Mouse (Mus musculus): ENCODE data around the gene Gli3.

Gene Gli3

DNA sequence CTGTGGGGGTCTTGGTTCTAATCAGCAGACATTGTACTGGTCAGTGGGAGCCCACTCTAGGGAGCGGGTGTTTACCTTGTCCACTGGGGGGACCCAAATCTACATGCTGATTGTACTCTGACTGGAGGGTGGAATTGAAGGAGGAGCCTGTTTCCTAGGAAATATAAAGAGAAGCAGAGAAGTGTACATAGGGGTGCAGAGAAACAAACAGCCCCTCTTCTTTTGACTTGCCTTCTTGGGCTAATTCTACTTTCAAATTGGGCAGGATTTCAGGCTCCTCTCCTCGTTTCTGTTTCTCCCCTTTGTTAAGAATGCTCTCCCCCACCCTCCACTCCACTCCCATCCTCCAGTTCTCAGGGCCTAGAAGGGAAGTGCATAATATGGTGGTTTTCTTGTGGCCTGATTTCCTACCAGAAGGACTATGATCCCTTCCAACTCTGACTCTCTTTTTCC is 93.6 kb downstream of the Gli3 start:
- no peak for DNase-seq (ENCODE audit: low read depth)

DNA sequence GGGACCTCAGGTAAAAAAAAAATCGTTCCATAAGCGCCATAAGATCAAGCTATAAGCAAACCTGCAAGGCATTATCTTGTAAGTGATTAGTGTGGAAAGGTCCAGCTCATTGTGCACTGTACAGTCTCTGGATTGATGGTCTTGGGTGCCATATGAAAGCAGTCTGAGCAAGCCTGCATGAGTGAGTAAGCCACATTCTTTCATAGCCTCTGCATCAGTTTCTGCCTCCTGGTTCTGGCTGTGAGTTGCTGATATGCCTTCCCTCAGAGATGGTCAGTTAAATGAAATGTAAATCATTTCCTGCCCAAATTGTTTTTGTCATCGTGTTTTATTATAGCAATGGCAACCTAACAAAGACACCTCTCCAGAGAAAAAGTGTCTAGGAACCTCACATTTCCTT is 98.4 kb downstream of the Gli3 start:
- DNase-seq (ENCODE audit: low read depth): no peak

DNA sequence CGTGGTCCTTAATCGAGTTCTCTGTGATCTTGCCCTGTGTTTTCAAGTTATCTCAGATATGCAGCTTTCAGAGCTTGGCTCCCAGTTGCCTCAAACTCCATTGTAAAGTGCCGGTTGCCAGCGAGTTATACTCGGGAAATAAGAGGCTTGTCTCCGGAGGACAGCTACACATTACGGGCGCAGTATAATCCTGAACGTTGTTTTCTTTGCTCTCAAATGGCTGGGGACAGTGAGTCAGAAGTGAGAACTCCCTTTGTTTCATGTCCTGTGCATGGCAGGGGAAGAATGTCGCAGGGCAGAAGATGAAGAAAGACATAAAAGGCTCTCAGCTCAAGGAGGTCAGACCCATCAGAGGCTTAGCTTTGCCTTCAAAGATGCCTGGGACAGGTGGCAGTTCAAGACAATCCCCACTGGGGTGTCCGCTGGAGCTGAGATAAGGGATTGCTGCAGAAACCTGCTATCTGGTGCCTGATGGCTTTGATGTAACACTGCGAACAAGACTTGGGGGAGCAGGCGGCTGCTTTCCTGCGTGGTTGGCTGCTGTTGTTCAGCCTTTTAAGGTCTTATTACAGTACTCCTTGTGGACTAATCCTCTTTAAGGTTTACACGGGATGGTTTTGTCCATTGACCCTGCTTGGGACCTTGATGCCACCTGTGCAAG is 108.0 kb downstream of the Gli3 start:
- DNase-seq (ENCODE audit: low read depth): no peak

DNA sequence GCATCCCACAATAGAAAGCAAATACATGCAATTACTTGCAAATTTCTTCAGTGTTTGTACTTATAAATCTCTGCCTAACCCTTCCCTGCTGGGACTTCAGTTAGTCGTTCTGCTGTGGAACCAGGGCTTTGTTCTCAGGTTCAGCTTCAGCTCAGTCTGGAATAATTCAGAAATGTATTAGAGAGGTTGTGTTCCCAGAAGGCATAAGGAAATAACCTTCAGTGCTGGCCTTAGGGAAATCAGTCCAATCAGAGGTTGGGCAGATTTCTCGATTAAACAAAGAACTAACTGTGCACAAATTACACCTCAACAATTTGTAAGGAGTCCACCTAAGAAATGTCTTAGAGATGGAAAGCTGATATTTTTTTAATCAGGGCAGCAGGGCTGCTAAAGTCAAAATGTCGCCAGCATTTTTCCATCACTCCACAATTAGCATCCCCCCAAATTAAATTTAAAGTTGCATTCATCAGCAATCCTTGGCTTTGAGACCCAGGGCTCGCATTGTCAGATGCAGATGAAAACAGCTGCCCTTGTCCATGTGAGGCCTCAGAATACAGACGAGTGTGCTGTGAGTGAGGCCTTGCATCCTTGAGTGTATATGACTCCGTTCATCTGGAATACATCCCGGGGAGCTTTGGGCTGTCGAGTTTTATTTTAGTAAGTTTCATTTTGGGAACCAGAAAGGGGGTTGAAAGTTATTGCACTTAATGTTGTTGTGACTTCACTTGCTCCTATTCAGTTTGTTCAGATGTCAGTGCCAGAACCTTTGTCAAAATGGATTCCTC is 114.3 kb downstream of the Gli3 start:
- no peak for DNase-seq (ENCODE audit: low read depth)

DNA sequence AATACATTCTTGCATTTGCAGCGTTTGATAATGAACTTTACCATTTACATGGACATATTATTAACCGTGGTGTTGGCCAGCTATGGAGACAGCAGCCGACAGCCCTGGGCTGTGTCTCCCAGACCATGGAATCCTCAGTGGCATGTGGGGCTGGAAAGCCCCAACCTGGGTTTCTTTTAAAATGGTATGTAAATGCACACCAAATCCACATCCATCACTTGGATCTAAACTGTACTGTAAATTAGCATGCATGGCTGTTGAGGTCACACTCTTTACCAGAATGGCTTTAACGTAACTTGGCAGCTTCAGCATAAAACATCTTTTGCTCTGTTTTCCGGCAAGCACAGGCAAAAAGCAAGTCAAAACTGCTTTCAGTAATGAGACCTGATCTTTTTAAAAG is 117.4 kb downstream of the Gli3 start:
- DNase-seq (ENCODE audit: low read depth): no peak

DNA sequence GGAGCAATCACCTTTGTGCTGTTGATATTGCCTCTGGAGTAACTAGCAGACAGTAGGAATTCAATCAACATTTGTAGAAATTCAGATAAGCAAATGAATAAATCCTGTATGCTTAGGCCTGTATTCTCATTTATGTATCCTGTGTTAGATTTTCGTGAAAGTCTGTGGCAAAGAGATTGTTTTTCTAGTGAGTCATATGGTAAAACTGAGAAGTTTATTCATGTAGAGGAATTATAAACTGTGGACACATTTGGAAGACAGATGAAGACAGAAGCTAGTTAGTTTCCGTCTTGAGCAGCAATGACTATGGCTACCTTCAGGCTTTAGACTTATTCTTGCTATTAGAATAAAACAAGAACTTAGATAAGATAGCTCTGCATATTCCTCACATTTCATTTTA is 122.9 kb downstream of the Gli3 start:
- peak; percentile 26 for DNase-seq (ENCODE audit: low read depth)

DNA sequence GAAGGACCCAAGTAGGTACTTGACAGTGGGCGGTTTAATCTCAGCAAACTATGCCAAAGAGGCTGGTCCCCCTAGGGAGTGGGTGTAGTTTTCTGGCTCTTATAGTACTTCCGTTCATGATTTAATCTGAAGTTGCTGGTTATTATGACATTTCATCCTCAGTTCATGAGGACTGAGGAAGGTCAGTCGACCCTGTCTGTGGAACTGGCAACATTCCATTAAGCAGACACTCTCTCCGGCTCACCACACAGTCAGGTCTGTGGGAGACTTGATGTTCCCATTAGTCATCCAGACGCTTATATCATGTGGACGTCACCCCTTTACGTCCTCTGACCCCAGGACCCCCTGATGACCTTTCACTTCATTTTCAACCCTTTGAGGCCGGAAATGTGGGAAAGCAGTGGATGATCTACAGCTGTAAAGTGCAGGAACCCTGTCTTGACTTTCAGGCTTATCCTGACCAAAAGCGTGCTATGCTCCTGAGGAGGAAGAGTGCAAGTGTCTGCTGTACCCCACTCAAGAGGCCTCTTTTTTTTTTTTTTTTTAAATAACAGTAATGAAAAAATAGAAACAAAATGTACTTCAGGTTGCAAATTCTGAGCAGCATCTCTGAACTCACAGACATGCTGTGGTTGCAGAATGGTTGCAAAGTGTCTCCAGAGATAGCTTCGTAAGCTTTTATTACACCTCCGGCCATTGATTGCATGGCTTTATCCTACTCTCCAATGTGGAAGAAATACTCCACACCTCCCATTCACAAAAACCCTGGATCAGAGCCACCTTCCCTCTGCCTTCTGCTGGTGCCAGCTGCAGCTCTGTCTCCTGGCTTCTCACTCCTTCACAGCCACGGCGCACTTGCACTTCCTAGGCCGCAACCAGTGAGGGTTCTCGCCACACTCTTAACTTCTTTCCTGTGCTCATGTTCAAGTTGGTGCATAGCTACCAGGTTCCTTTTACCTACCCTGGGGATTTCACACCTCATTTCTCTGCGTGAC is 125.5 kb downstream of the Gli3 start:
- DNase-seq (ENCODE audit: low read depth): no peak

DNA sequence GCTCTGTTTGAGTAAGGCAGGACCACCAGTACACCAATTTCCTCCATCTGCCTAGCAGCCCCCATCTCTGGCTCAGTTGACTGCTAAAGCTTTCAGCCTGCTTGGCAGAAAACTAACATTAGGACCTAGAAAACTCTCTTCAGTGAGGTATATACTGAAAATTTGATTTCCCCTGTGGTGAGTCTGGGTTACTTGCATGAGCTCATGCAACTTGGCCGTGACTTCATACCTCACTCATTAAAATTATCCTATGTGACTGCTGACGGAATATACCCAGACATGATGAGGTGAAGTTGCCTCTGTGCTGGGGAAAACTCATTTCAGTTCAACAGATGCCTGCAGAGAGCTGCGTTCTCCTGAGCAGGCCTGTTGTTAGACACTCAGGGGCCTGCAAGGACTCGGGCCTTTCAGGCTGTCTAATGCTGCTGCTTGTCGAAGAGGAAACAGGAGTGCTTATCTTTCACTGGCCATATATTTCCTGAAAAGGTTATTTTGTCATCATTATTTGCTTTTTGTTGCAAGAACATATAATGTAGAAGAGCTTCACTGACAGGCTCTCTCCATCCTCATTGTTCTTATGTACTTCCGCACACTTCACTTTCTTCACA is 127.4 kb downstream of the Gli3 start:
- DNase-seq (ENCODE audit: low read depth): no peak

DNA sequence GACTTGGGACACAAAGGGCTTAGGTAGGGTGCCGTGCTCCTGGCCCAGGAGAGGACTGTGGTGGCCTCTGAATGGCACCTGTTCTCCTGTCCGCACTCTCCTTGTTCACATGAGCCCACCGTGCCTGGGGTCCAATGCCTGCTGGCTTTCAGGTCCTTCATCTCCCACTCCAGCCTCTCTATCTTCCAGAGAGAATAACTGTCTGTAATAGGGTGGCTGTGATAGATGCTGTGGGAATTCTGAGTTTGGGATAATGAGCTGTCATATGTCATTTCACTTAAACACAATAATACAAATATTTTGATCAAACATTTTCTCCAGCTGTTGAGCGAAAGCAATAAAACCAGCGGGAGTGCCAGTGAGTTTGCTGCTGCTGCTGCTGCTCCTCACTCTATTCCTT is 133.6 kb downstream of the Gli3 start:
- DNase-seq (ENCODE audit: low read depth): no peak

DNA sequence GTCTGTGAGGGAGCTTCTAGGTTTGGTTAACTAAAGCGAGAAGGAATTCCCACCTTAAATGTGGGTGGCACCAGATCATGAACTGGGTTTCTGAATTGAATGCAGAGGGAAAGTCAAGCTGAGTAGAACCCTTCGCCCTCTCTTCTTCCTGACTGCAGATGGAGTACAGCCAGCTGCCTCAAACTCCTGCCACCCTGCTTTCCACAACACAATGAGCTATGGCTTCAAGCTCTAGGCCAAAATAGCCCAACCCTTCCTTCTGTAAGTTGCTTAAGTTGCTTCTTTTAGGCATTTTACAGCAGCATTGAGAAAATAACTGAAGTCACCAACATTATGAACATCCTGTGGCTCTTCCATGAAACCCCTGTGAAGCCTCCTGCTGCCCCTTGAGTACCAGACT is 136.7 kb downstream of the Gli3 start:
- no peak for DNase-seq (ENCODE audit: low read depth)

DNA sequence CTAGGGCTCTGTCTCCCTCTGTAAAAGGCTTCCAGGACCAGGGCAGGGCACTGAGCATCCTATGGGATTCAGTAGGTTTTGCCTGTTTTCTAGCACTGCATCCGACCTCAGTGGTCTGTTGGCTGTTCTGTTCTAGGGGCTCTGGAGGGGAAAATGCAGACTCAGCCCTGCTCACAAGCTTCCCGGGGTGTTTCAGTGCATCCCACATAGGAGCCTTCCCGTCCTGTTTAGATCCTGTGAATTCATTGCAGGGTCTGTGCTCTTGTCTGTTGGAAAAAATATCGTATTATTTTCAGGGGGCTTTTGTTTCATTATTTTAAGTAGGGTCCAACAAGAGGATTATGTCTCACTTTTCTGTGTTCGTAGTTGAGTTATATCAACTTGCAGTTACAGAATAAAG is 139.1 kb downstream of the Gli3 start:
- no peak for DNase-seq (ENCODE audit: low read depth)

DNA sequence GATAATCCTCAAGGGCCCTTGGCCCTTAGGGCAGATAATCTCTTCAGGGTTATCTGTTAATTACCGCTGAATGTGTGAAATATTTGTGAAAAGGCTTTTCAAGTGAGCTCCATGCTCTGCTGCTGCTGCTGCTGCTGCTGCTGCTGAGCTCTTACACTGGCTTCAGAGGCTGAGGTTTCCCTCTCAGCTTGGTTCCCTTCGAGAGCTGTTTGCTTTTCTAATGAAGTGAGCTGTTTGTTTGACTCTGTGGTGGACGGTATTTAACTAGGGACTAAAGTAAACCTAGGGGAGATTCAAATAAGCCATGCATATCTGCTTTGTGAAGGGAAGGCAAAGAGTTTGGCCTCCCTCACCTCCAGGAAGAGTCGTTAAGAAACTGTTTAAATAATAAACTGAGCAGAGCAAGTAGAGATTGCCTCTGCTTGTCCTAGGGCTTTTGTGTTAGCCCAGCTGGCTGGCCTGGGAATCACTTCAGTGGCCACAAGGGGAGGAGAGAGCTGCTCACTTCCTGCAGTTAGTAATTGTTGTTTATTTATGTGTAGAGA is 139.7 kb downstream of the Gli3 start:
- no peak for DNase-seq (ENCODE audit: low read depth)

DNA sequence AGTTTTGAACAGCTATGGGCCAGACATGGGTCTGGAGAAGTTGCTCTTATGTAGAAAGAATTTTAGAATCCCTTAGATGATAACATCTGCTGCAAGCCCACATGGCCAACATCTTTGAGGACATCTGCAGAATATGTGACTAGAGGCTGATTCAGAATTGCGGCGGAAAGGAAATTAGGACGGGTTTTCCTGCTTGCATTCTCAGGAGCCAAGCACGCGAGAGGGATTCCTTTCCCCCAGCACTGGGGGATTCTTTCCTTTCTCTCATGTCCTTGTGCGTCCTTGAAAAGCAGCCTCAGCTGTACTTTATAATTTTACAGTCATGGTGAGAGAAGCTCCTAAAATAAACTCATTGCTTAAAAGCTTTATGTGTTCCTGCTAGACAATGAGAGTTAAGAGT is 141.0 kb downstream of the Gli3 start:
- no peak for DNase-seq (ENCODE audit: low read depth)

DNA sequence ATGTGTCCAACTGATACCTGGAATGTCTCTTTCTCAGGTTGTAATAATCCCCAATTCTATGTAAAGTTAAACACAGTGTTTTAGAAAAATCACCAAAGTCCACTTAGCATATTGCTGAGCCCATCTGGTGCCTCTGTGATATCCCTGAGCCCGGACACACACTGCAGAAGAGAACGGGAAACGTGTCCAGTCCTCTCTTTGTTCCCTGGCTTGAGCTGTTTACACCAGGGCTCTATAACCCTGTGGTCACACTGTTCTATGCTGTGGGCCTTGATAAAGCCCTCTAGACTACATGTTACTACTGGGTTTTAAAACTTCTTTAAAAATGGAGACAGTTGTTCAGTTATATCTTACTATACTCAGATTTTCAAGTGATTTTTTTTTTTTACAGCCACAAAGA is 154.4 kb downstream of the Gli3 start:
- DNase-seq (ENCODE audit: low read depth): no peak

DNA sequence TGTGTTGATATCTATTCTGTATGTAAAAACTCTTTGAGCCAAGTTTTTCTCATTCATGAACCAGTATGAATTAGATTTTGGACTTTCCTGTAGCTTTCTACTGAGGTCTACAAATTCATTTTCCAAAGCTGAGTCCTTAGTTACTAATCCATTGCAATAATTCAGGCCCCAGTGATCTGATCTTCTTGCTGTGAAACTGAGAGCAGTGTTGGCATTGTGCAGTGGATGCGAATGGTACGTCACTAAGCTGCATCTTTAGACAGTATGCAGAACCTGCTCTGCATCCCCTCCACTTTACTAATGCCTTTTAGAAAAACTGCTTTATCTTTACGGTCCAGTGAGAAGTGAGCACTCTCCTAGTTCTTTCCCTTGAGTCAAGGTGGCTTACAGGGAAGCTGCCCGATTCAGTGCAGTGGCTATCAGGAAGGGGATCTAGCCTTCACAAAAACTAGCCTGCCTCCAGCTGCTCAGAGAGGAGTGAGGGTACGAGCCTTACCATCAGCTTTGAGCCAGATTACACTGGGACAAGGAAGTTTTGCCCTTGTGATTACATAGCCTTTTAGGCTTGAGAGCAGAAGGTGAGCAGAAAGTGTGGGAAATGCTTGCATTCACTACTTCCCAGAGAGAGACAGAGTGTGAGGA is 155.1 kb downstream of the Gli3 start:
- no peak for DNase-seq (ENCODE audit: low read depth)

DNA sequence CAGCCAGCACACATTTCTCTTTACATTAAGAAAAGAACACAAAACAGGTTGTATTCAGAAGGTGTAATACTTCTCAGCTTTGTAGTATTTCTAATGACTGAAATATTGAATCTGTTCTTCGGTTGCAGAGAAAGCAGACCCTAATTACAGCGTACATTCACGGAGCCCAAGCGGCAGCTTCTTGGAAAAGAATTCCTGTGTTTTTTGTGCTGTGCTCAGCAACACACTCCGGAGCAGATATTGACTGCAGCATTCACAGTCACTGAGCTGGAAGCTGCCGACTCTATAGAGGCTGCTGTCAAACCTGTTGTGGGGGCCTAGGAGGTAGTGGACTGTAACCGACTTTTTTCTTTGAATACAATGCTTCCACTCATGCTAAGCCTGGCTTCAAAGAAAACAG is 158.0 kb downstream of the Gli3 start:
- no peak for DNase-seq (ENCODE audit: low read depth)

DNA sequence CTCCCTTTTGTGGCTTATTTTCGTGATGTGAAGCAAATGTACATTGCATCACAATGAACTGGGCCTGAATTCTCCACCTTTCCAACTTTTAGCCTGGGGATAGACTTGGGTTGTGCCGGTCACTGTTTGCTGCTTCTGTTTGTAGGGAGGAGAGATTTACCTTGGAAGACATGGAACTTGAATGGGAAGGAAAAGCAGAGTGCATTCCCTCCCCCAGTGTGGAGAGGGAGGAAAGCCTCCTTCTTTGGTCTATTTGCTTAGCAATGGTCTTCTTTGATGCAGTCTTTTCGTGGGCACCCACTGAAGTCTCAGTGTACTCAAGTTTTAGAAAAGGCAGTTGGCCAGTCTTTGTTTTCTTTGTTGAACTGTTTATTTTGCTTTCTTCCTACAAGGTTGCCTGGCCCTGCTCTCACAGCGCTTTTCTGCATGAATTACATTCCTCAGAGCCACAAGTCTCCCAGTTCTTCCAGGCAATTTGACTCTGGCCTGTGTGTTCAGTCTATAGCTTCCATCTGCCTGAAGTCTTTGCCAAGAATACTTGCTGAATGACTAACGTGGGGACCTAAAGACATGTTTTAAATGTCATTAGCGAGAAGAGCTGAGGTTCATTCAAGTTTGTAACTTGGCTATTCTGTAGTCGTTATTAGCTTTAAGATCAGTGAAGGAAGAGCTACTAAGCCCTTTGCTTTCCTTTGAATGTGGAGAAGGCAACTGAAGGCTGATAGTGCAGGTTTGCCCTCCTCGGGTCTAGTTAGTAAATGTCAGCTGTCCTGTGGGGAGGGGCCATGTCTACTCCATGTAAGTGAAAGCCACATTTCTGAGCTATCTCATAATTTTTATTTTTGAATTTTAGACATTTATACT is 161.7 kb downstream of the Gli3 start:
- peak; percentile 65 for DNase-seq (ENCODE audit: low read depth)

DNA sequence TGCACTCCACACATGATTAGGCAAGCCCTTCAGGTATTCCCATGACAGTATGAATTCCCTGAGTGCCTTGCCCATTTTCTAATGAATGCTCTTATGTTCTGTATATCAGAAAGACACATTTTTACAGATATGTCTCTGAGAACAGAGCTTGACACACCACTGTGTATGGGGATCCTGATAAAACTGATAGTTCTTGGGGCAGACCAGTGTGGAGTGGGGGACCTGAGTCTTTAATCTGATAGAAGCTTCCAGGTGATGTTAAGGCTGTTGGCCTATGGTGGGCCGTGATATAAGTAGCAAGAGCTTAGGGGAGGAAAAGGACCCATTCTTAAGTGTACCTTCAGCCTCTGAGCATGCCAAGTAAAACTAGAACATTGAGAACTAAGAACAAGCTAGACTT is 178.5 kb downstream of the Gli3 start:
- no peak for DNase-seq (ENCODE audit: low read depth)

DNA sequence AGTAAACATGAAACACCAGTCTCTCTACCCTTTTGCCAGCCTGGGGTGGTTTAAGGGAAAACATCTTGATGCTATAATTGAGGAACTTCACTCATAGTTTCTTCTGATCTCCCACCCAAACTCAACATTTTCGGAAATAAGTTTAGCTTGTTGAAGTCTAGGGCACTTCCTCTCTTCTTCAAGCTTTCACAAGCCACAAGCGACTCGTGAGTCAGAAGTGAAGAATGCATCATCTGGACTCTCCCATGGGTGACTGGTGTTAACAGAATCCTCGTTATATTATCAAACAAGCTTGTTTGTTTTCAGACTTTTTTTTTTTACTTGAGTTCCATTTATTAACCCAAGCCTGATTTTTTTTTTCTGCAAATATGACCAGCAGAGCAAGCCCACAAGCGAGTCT is 197.5 kb downstream of the Gli3 start:
- peak; percentile 31 for DNase-seq (ENCODE audit: low read depth)

DNA sequence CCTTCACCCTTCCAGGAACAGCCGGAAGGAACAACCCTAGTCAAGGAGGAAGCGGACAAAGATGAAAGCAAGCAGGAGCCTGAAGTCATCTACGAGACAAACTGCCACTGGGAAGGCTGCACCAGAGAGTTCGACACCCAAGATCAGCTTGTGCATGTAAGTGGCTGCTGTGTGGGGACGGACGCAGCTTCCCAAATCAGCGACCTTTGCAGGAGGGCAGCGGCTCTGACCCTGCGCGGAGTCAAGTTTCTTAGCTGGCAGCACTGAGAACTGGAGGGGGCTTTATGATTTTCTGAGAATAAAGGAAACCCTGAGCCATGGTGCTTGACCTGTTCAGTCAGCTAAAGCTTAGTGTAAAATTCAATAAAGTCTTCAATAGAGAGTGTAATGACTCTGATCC is 199.3 kb downstream of the Gli3 start:
- no peak for DNase-seq (ENCODE audit: low read depth)

All from fibroblast of lung, adult 2 months (primary cell).